Mouse (Mus musculus) testis, adult 2 months (tissue): ENCODE measurements at regions not wholly inside any gene's neighbourhood (a gene's known extent, or its start where the extent isn't known, plus 50 kb on each side); places are given as distances from the start of the nearest gene placed in this dataset.

Experiments used
- CTCF ChIP-seq: fragments of 200-500 bp; IDR thresholded peaks from 2 replicates; pipeline ENCODE4 v1.5.1; 2012; ENCODE audit warnings: low read depth, mild to moderate bottlenecking, inconsistent platforms, low read length, moderate library complexity; ENCODE audit not compliant: control insufficient read depth, insufficient read depth, insufficient replicate concordance
- POLR2A ChIP-seq: fragments of 200-500 bp; IDR thresholded peaks from 2 replicates; pipeline ENCODE4 v1.6.1; 2012; ENCODE audit warnings: low read depth, mild to moderate bottlenecking, inconsistent platforms, low read length, moderate library complexity; ENCODE audit not compliant: control insufficient read depth

DNA sequence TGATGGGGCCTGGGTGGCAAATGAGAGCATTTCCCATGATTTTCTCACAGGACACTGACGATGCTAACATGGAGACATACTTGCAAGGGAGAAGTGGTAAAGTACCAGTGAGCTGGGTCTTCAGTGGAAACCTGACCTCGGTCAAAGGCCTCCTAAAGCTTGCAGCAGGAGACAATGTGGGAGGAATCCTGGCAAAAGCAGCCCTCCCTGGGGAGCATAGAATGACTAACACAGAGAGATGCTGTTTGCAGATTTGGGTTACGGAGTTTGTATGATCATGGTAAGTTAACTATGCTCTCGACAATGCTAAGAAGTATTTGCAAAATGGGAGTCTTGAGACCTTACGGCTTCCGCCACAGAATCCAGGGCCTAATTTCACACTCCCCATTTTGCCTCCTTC lies 208.9 kb downstream of the Tle3 start:
- TF ChIP-seq CTCF, result no peak
- TF ChIP-seq POLR2A, result no peak
